25 mouse cellular contexts compared by ENCODE assay signal in genomic region chr4:138933862-138934261, GRCm38 (mm10). TPM values are rescaled to one million over a fixed set of nuclear protein-coding genes. Genes with fewer than 3 reads are reported as not detected.
"Had no signal": no experiment of that assay in that cellular context is flagged by ENCODE, and none has a peak within 500 bp of the region (broad histone marks: within the 10 kb centered on the region; RNA-seq: fewer than 3 reads in every experiment).

No protein-coding gene starts in this region.

- DNase-seq: liver; lung, adult 2 months; lung, postnatal 14 days; lung, postnatal 36 days; midbrain, embryonic 14.5 days; retina, postnatal 1 day; right cerebral cortex, adult 18-20 months; right cerebral cortex, postnatal 25 days; right cerebral cortex, postnatal 4 days; thymus, adult 18-20 months; thymus, postnatal 14 days; thymus, postnatal 36 days had no signal

- H3K9ac ChIP-seq: liver, embryonic 12.5 days; lung, embryonic 15.5 days; midbrain, embryonic 12.5 days; neural tube, embryonic 12.5 days; stomach, embryonic 15.5 days had no signal

- H3K4me2 ChIP-seq: liver, embryonic 12.5 days; lung, embryonic 15.5 days; midbrain, embryonic 12.5 days; neural tube, embryonic 12.5 days; stomach, embryonic 15.5 days had no signal

- H3K9me3 ChIP-seq: liver, embryonic 12.5 days; lung, embryonic 15.5 days; midbrain, embryonic 12.5 days; neural tube, embryonic 12.5 days; stomach, embryonic 15.5 days had no signal

- ATAC-seq: liver, embryonic 12.5 days; lung, postnatal 0 days had no signal

- H3K4me1 ChIP-seq: liver, embryonic 12.5 days; midbrain, embryonic 12.5 days; neural tube, embryonic 12.5 days; stomach, embryonic 15.5 days had no signal

- H3K36me3 ChIP-seq: liver, embryonic 12.5 days; lung, embryonic 15.5 days; midbrain, embryonic 12.5 days; neural tube, embryonic 12.5 days; stomach, embryonic 15.5 days had no signal

- H3K27me3 ChIP-seq: liver, embryonic 12.5 days; lung, embryonic 15.5 days; midbrain, embryonic 12.5 days; neural tube, embryonic 12.5 days; stomach, embryonic 15.5 days had no signal

- H3K27ac ChIP-seq: liver, embryonic 12.5 days; lung, embryonic 15.5 days; macrophage; midbrain, embryonic 12.5 days; neural tube, embryonic 12.5 days; stomach, embryonic 15.5 days had no signal

- H3K4me3 ChIP-seq: liver, embryonic 12.5 days; lung, embryonic 15.5 days; midbrain, embryonic 12.5 days; neural tube, embryonic 12.5 days; stomach, embryonic 15.5 days had no signal

RNA-seq across cellular contexts. Expression of gene Rnf186, which starts 33.0 kb away (rescaled TPM):
- total RNA-seq: megakaryocyte, adult 5-6 weeks; midbrain, postnatal 0 days; monocyte, adult 5-6 weeks; neutrophil, adult 5-6 weeks had no signal
- polyA plus RNA-seq: liver, embryonic 12.5 days; macrophage; midbrain, embryonic 12.5 days; midbrain, embryonic 14.5 days; midbrain, postnatal 0 days; neural tube, embryonic 12.5 days; neural tube, embryonic 14.5 days had no signal

RNA-seq across cellular contexts. Expression of gene Pla2g2e, which starts 56.1 kb away (rescaled TPM):
- total RNA-seq: megakaryocyte, adult 5-6 weeks; midbrain, postnatal 0 days; monocyte, adult 5-6 weeks; neutrophil, adult 5-6 weeks had no signal
- polyA plus RNA-seq: liver, embryonic 12.5 days; liver, embryonic 16.5 days; lung, embryonic 15.5 days; lung, postnatal 0 days; midbrain, embryonic 12.5 days; midbrain, embryonic 14.5 days; midbrain, postnatal 0 days; neural tube, embryonic 12.5 days; neural tube, embryonic 14.5 days; stomach, embryonic 15.5 days had no signal
